Mouse (Mus musculus) thymus, adult 2 months (tissue): ENCODE results near the gene Lingo4. TPM values are rescaled to one million over a fixed set of nuclear protein-coding genes. Genes with fewer than 3 reads are reported as not detected.

Experiments
- DNase-seq: peaks from one replicate; pipeline ENCODE4 v3.0.0; 2021
- H3K27ac ChIP-seq: fragments of 200-500 bp; 2 replicates; pipeline ENCODE4 v1.5.1; 2012; ENCODE audit warnings: low read length, control low read depth; ENCODE audit not compliant: control insufficient read depth, insufficient read depth
- H3K27me3 ChIP-seq: fragments of 200-500 bp; 2 replicates; pipeline ENCODE4 v1.6.1; 2012; ENCODE audit warnings: mild to moderate bottlenecking, low read length, moderate library complexity, mixed read lengths; ENCODE audit not compliant: control insufficient read depth, insufficient read depth
- H3K36me3 ChIP-seq: fragments of 200-500 bp; 2 replicates; pipeline ENCODE4 v1.6.1; 2012; ENCODE audit warnings: mild to moderate bottlenecking, low read length, moderate library complexity; ENCODE audit not compliant: control insufficient read depth, insufficient read depth
- H3K4me1 ChIP-seq: fragments of 200-500 bp; replicated peaks from 2 replicates; pipeline ENCODE4 v1.6.1; 2012; ENCODE audit warnings: low read length; ENCODE audit not compliant: control insufficient read depth, insufficient read depth
- H3K4me3 ChIP-seq: fragments of 200-500 bp; 2 replicates; pipeline ENCODE4 v1.5.1; 2012; ENCODE audit warnings: mild to moderate bottlenecking, low read length, control low read depth, moderate library complexity; ENCODE audit not compliant: control insufficient read depth, insufficient read depth
- CTCF ChIP-seq: fragments of 200-500 bp; IDR thresholded peaks from 2 replicates; pipeline ENCODE4 v1.5.1; 2012; ENCODE audit warnings: mild to moderate bottlenecking, control low read depth, low read length, moderate library complexity, borderline replicate concordance; ENCODE audit not compliant: control insufficient read depth, poor library complexity, insufficient read depth; ENCODE audit errors: extremely low read depth
- POLR2A ChIP-seq: fragments of 200-500 bp; IDR thresholded peaks from 2 replicates; pipeline ENCODE4 v1.6.1; 2012; ENCODE audit warnings: mild to moderate bottlenecking, low read length, control low read depth, moderate library complexity; ENCODE audit not compliant: control insufficient read depth, poor library complexity, insufficient read depth; ENCODE audit errors: extremely low read depth
- WGBS: fragments of 180-500 bp; shearing (Covaris S2); methylation state at CpG from one replicate; pipeline ENCODE4 v1.1.7; 2018; 5-methylcytosine and 5-hydroxymethylcytosine counted together
- polyA plus RNA-seq: library from polyadenylated mRNA; depleted of rRNA; stranded (reverse); fragments of >200 nt; gene quantifications from 2 replicates; pipeline ENCODE4 v1.2.3, GENCODE M21; 2012

Lingo4 gene
- polyA plus RNA-seq, 1 experiment: 6.0 TPM

DNA sequence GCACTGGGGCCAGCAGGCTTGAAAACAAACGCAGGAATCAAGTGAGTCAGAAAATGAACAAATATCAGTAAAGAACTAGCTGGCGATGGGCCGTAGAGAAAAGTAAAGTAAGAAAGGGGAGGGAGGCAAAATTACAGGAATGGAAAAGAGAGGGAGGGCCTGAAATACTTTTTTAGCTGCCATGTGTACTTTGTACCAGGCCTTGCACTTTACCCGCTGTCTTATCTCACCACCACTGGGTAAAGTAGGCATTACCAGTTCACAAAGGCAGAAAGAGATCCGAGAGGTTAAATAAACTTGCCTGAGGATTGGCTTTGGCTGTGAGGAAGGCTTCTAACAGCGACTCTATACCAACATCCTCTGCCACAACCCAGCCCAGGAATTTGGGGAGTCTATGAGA lies 30.8 kb upstream of the Lingo4 start:
- 95% methylated on average over 6 of the region's 6 CpGs for WGBS
- Histone ChIP-seq H3K4me1 (peaks cover 32% of the 10 kb centered on the region), H3K27ac (no peak overlapping the region), H3K36me3 (peaks cover 22% of the 10 kb centered on the region), H3K4me3 (no peak overlapping the region), H3K27me3 (no peaks in the 10 kb centered on the region)
- TF ChIP-seq CTCF (no peak), POLR2A (no peak)
- no peak for DNase-seq

GRCm38 (mm10) chr3:94368631-94369030 lies 29.7 kb upstream of the Lingo4 start:
- Histone ChIP-seq H3K4me3 (no peak overlapping the region), H3K27ac (no peak overlapping the region), H3K27me3 (no peaks in the 10 kb centered on the region), H3K36me3 (peaks cover 22% of the 10 kb centered on the region), H3K4me1 (peaks cover 43% of the 10 kb centered on the region)
- WGBS: 15% methylated on average over 6 of the region's 6 CpGs
- no peak for DNase-seq
- TF ChIP-seq POLR2A: no peak
- TF ChIP-seq CTCF: no peak

GRCm38 (mm10) chr3:94369709-94370108 lies 28.6 kb upstream of the Lingo4 start:
- H3K27me3 ChIP-seq: no peaks in the 10 kb centered on the region
- no peak for DNase-seq
- no peak overlapping the region for H3K4me3 ChIP-seq
- 81% methylated on average over 2 of the region's 2 CpGs for WGBS
- H3K27ac ChIP-seq: no peak overlapping the region
- TF ChIP-seq POLR2A (no peak), CTCF (no peak)
- H3K36me3 ChIP-seq: peaks cover 17% of the 10 kb centered on the region
- H3K4me1 ChIP-seq: peaks cover 47% of the 10 kb centered on the region

DNA sequence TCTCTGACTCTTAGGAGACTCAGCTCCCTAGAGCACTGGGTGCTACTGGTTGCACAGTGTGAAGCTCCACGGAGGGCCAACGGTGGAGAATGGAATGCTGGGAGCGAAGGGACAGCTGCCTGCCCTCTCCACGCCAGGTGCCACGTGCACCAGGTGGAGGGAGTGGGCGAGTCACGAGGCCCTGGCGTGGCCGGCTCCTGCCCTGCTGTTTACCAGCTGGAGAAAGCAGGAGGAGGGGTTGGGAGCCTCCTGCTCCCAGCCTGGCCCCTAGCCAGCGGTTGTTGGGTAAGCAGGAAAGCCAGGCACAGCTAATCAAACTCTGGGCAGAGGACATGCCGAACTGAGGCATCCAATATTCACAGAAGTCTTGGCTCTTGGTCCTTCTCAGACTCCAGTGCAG lies 26.7 kb upstream of the Lingo4 start:
- TF ChIP-seq CTCF: no peak
- no peak for TF ChIP-seq POLR2A
- WGBS: 81% methylated on average over 11 of the region's 11 CpGs
- no peak for DNase-seq
- no peaks in the 10 kb centered on the region for H3K27me3 ChIP-seq
- peaks cover 3% of the 10 kb centered on the region; the same call in 1 of the 2 replicates for H3K36me3 ChIP-seq
- H3K4me3 ChIP-seq: no peak overlapping the region
- H3K4me1 ChIP-seq: peaks cover 59% of the 10 kb centered on the region
- no peak overlapping the region for H3K27ac ChIP-seq

GRCm38 (mm10) chr3:94372038-94372437 lies 26.3 kb upstream of the Lingo4 start:
- H3K27me3 ChIP-seq: no peaks in the 10 kb centered on the region
- TF ChIP-seq CTCF: no peak
- WGBS: 57% methylated on average over 3 of the region's 3 CpGs
- peaks cover 1% of the 10 kb centered on the region; the same call in 1 of the 2 replicates for H3K36me3 ChIP-seq
- H3K4me1 ChIP-seq: peaks cover 59% of the 10 kb centered on the region
- no peak overlapping the region for H3K4me3 ChIP-seq
- DNase-seq: no peak
- no peak overlapping the region for H3K27ac ChIP-seq

GRCm38 (mm10) chr3:94372641-94373040 lies 25.7 kb upstream of the Lingo4 start, which contains the start of gene Rorc:
Gene Rorc (plus strand): TSS chr3:94372794.
- H3K36me3 ChIP-seq: no peaks in the 10 kb centered on the region; the same call in 1 of the 2 replicates
- TF ChIP-seq POLR2A (no peak), CTCF (no peak)
- no peaks in the 10 kb centered on the region for H3K27me3 ChIP-seq
- no peak for DNase-seq
- peak within 1 kb of the TSS; percentile 10; the same call in 1 of the 2 replicates for H3K27ac ChIP-seq
- H3K4me1 ChIP-seq: peaks cover 59% of the 10 kb centered on the region
- 79% methylated on average over 5 of the region's 5 CpGs for WGBS
- peak within 1 kb of the TSS; percentile 16 for H3K4me3 ChIP-seq

DNA sequence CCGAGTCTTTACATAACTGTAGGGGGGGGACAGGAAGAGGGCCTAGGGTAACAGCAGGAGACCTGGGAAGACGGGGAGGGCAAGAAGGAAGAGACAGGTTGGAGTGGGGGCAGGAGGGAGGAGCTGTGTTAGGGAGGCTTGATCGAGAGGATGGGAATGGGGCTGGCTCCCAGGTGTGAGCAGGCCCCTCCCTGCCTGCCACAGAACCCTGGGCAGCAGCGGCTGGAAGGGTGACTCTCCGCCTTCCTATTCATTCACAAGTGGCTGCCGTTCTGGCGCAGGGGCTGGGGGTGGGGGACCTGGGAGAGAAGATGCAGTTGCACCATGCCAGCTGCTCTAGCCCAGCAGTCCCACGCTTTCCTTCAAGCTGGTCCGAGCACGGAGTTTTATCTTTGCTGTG lies 25.2 kb upstream of the Lingo4 start:
- no peak for TF ChIP-seq POLR2A
- TF ChIP-seq CTCF: no peak
- peaks cover 58% of the 10 kb centered on the region for H3K4me1 ChIP-seq
- no peak for DNase-seq
- H3K27me3 ChIP-seq: no peaks in the 10 kb centered on the region
- H3K27ac ChIP-seq: peak overlapping the region; percentile 10; the same call in 1 of the 2 replicates
- no peaks in the 10 kb centered on the region; the same call in 1 of the 2 replicates for H3K36me3 ChIP-seq
- H3K4me3 ChIP-seq: peak overlapping the region; percentile 16
- WGBS: 12% methylated on average over 10 of the region's 10 CpGs

GRCm38 (mm10) chr3:94373597-94374011 lies 24.7 kb upstream of the Lingo4 start:
- no peak for DNase-seq
- Histone ChIP-seq H3K4me3 (peak overlapping the region; percentile 16), H3K27ac (peak overlapping the region; percentile 10; the same call in 1 of the 2 replicates), H3K4me1 (peaks cover 53% of the 10 kb centered on the region), H3K27me3 (no peaks in the 10 kb centered on the region), H3K36me3 (no peaks in the 10 kb centered on the region; the same call in 1 of the 2 replicates)
- no peak for TF ChIP-seq POLR2A
- no peak for TF ChIP-seq CTCF
- 6% methylated on average over 5 of the region's 5 CpGs for WGBS
